Mouse (Mus musculus) liver, postnatal 0 days (tissue): ENCODE results near the gene Nek5. TPM values are rescaled to one million over a fixed set of nuclear protein-coding genes. Genes with fewer than 3 reads are reported as not detected.

Source experiments
- ATAC-seq: fragments of 200-750 bp; cut with Nextera tagmentation; 2 replicates; pipeline ENCODE4 v1.8.0; 2017; ENCODE audit warnings: mild to moderate bottlenecking, moderate library complexity
- DNase-seq: peaks from one replicate; pipeline ENCODE4 v3.0.0-alpha.2; 2016
- H3K27ac ChIP-seq: fragments of 300-500 bp; sonication (generic); 2 replicates; pipeline ENCODE4 v1.5.1; 2014; ENCODE audit warnings: antibody characterized with exemption, moderate library complexity, mild to moderate bottlenecking, low read depth
- H3K27me3 ChIP-seq: fragments of 300-500 bp; sonication (generic); 2 replicates; pipeline ENCODE4 v1.6.1; 2014; ENCODE audit warnings: low read length, control low read depth, mixed read lengths; ENCODE audit not compliant: insufficient read depth
- H3K36me3 ChIP-seq: fragments of 300-500 bp; sonication (generic); replicated peaks from 2 replicates; pipeline ENCODE4 v1.6.1; 2014; ENCODE audit warnings: mild to moderate bottlenecking, control low read depth, low read length, moderate library complexity, mixed read lengths; ENCODE audit not compliant: insufficient read depth
- H3K4me1 ChIP-seq: fragments of 300-500 bp; sonication (generic); 2 replicates; pipeline ENCODE4 v1.6.1; 2014; ENCODE audit warnings: antibody characterized with exemption, mild to moderate bottlenecking, control low read depth; ENCODE audit not compliant: insufficient read depth
- H3K4me2 ChIP-seq: fragments of 300-500 bp; sonication (generic); 2 replicates; pipeline ENCODE4 v1.6.1; 2014; ENCODE audit warnings: low read depth, mild to moderate bottlenecking, low read length, moderate library complexity, mixed read lengths
- H3K4me3 ChIP-seq: fragments of 300-500 bp; sonication (generic); 2 replicates; pipeline ENCODE4 v1.5.1; 2014; ENCODE audit warnings: low read depth, low read length
- H3K9ac ChIP-seq: fragments of 300-500 bp; sonication (generic); replicated peaks from 2 replicates; pipeline ENCODE4 v1.6.1; 2014; ENCODE audit warnings: mild to moderate bottlenecking, moderate library complexity
- H3K9me3 ChIP-seq: fragments of 300-500 bp; sonication (generic); 2 replicates; pipeline ENCODE4 v1.6.1; 2016; ENCODE audit warnings: mild to moderate bottlenecking, control low read depth, low read length, mixed read lengths
- CTCF ChIP-seq: sonication (generic); IDR thresholded peaks from 2 replicates; pipeline ENCODE4 v1.5.1; 2016; ENCODE audit warnings: antibody characterized with exemption, low read depth
- EP300 ChIP-seq: IDR thresholded peaks from 2 replicates; pipeline ENCODE4 v1.6.1; 2016; ENCODE audit warnings: antibody characterized with exemption, low read depth, mild to moderate bottlenecking
- WGBS: fragments of 180-500 bp; shearing (Covaris S2); extraction: QIAGEN DNeasy Blood & Tissue Kit; methylation state at CpG from one replicate; pipeline ENCODE4 v1.1.7; 2014; ENCODE audit not compliant: insufficient replicate concordance; 5-methylcytosine and 5-hydroxymethylcytosine counted together
- polyA plus RNA-seq: library from polyadenylated mRNA; unstranded; fragments of >200 nt; fragmentation: Nextera tagmentation; extraction: Ambion mirVana; gene quantifications from 2 replicates; pipeline ENCODE4 v1.2.1, GENCODE M21; 2015

The Nek5 gene
- 0.12 and 0.26 TPM in 2 replicates for polyA plus RNA-seq

- Histone ChIP-seq H3K27me3 (no peaks in the 10 kb centered on the region), H3K36me3 (no peaks in the 10 kb centered on the region; the same call in 1 of the 2 replicates), H3K4me3 (peak within 1 kb of the TSS; percentile 51), H3K27ac (no peak within 1 kb of the TSS), H3K4me1 (peaks cover 12% of the 10 kb centered on the region), H3K9me3 (no peaks in the 10 kb centered on the region), H3K4me2 (peak within 1 kb of the TSS; percentile 90), H3K9ac (peak within 1 kb of the TSS; percentile 53)
- no peak for TF ChIP-seq EP300
- TF ChIP-seq CTCF: peak; percentile 69
- ATAC-seq: peak; percentile 88
- 2% methylated on average over 28 of the region's 29 CpGs for WGBS
- peak; percentile 55 for DNase-seq
These were observed at the start of gene Nek5 for GRCm38 (mm10) chr8:22124220-22125152. Gene Nek5 (minus strand): TSS chr8:22125053.

- 93% methylated on average over 5 of the region's 5 CpGs for WGBS
- no peak for TF ChIP-seq CTCF
- TF ChIP-seq EP300: no peak
- Histone ChIP-seq H3K9ac (no peak overlapping the region), H3K4me2 (no peak overlapping the region), H3K36me3 (peaks cover 17% of the 10 kb centered on the region), H3K4me3 (no peak overlapping the region), H3K4me1 (peaks cover 7% of the 10 kb centered on the region), H3K9me3 (no peaks in the 10 kb centered on the region), H3K27ac (no peak overlapping the region), H3K27me3 (no peaks in the 10 kb centered on the region)
- DNase-seq (no peak), ATAC-seq (no peak)
These were observed 44.3 kb upstream of the Nek5 start for GRCm38 (mm10) chr8:22169167-22169566.

GRCm38 (mm10) chr8:22166080-22166603 lies 41.3 kb upstream of the Nek5 start, which contains the start of gene Nek3:
Gene Nek3 (minus strand): TSS chr8:22166435.
- H3K4me1 ChIP-seq: peaks cover 7% of the 10 kb centered on the region
- no peaks in the 10 kb centered on the region for H3K27me3 ChIP-seq
- H3K4me2 ChIP-seq: peak within 1 kb of the TSS; percentile 78
- ATAC-seq (peak; percentile 98), DNase-seq (peak; percentile 97)
- peak within 1 kb of the TSS; percentile 52 for H3K27ac ChIP-seq
- H3K4me3 ChIP-seq: peak within 1 kb of the TSS; percentile 66
- no peaks in the 10 kb centered on the region for H3K9me3 ChIP-seq
- peak within 1 kb of the TSS; percentile 61 for H3K9ac ChIP-seq
- TF ChIP-seq EP300 (0 out of 2 replicates have a peak, but pooled peaks have one; percentile 13), CTCF (peak; percentile 76)
- peaks cover 13% of the 10 kb centered on the region for H3K36me3 ChIP-seq
- under 1% methylated on average over 28 of the region's 43 CpGs for WGBS

GRCm38 (mm10) chr8:22165251-22166079 lies 40.6 kb upstream of the Nek5 start:
- no peak for DNase-seq
- H3K4me3 ChIP-seq: peak overlapping the region; percentile 66
- no peaks in the 10 kb centered on the region for H3K27me3 ChIP-seq
- H3K9ac ChIP-seq: peak overlapping the region; percentile 61
- peak overlapping the region; percentile 52 for H3K27ac ChIP-seq
- H3K4me2 ChIP-seq: peak overlapping the region; percentile 78
- TF ChIP-seq EP300 (no peak), CTCF (no peak)
- peak; percentile 40 for ATAC-seq
- peaks cover 13% of the 10 kb centered on the region for H3K36me3 ChIP-seq
- H3K9me3 ChIP-seq: no peaks in the 10 kb centered on the region
- H3K4me1 ChIP-seq: peaks cover 7% of the 10 kb centered on the region
- 52% methylated on average over 10 of the region's 10 CpGs for WGBS

GRCm38 (mm10) chr8:22164431-22164830 lies 39.6 kb upstream of the Nek5 start:
- Histone ChIP-seq H3K9ac (no peak overlapping the region), H3K4me2 (no peak overlapping the region), H3K4me3 (no peak overlapping the region), H3K9me3 (no peaks in the 10 kb centered on the region), H3K4me1 (peaks cover 7% of the 10 kb centered on the region), H3K27me3 (no peaks in the 10 kb centered on the region), H3K36me3 (peaks cover 10% of the 10 kb centered on the region), H3K27ac (no peak overlapping the region)
- 85% methylated on average over 10 of the region's 10 CpGs for WGBS
- DNase-seq: no peak
- TF ChIP-seq EP300: no peak
- no peak for TF ChIP-seq CTCF
- ATAC-seq: no peak

- WGBS: 86% methylated on average over 8 of the region's 8 CpGs
These were observed 37.4 kb upstream of the Nek5 start for GRCm38 (mm10) chr8:22162206-22162605.

More at GRCm38 (mm10) chr8:22162206-22162605, 37.4 kb upstream of the Nek5 start:
- DNase-seq: no peak
- no peaks in the 10 kb centered on the region for H3K9me3 ChIP-seq
- H3K27me3 ChIP-seq: no peaks in the 10 kb centered on the region
- H3K27ac ChIP-seq: no peak overlapping the region
- no peaks in the 10 kb centered on the region for H3K36me3 ChIP-seq
- peaks cover 7% of the 10 kb centered on the region for H3K4me1 ChIP-seq
- H3K4me3 ChIP-seq: no peak overlapping the region
- no peak overlapping the region for H3K9ac ChIP-seq
- no peak overlapping the region for H3K4me2 ChIP-seq
- no peak for ATAC-seq
- TF ChIP-seq CTCF: no peak
- TF ChIP-seq EP300: no peak
